Mouse (Mus musculus) myocyte (in vitro differentiated cells): ENCODE data around the gene Elp5.
A peak's percentile ranks its signal among the peaks of the same experiment; 100 is the strongest.

Source experiments
- CEBPB ChIP-seq: IDR thresholded peaks from 2 replicates; pipeline ENCODE4 v1.6.1; 2011; ENCODE audit warnings: mild to moderate bottlenecking, moderate library complexity; ENCODE audit not compliant: poor library complexity, insufficient read depth, severe bottlenecking
- E2F4 ChIP-seq: IDR thresholded peaks from one replicate; pipeline ENCODE4 v1.6.1; 2011; ENCODE audit warnings: mild to moderate bottlenecking, control low read depth, moderate library complexity; ENCODE audit not compliant: insufficient read depth
- MAX ChIP-seq: IDR thresholded peaks from one replicate; pipeline ENCODE4 v1.6.1; 2011; ENCODE audit warnings: low read depth, mild to moderate bottlenecking, control low read depth
- MYOG ChIP-seq, 3 experiments: IDR thresholded peaks; one replicate each; pipeline ENCODE4 v1.6.1; 2011; ENCODE audit warnings: control low read depth in 2 of 3, low read depth in 2 of 3, mild to moderate bottlenecking in 2 of 3; ENCODE audit not compliant: insufficient read length in 2 of 3, control insufficient read depth in 1 of 3, insufficient read depth in 1 of 3
- POLR2A ChIP-seq: IDR thresholded peaks from one replicate; pipeline ENCODE4 v1.6.1; 2011; ENCODE audit warnings: low read depth, mild to moderate bottlenecking, control low read depth, moderate library complexity; ENCODE audit not compliant: insufficient read length
- POLR2AphosphoS2 ChIP-seq: IDR thresholded peaks from one replicate; pipeline ENCODE4 v1.6.1; 2011; ENCODE audit warnings: low read depth, control low read depth; ENCODE audit not compliant: insufficient read length
- REST ChIP-seq: IDR thresholded peaks from one replicate; pipeline ENCODE4 v1.6.1; 2011; ENCODE audit warnings: mild to moderate bottlenecking, control low read depth, moderate library complexity; ENCODE audit not compliant: insufficient read depth, insufficient read length
- SRF ChIP-seq: IDR thresholded peaks from one replicate; pipeline ENCODE4 v1.6.1; 2011; ENCODE audit warnings: low read depth; ENCODE audit not compliant: control insufficient read depth, insufficient read length
- TCF3 ChIP-seq: IDR thresholded peaks from one replicate; pipeline ENCODE4 v1.6.1; 2011; ENCODE audit warnings: low read depth, control low read depth; ENCODE audit not compliant: insufficient read length
- USF1 ChIP-seq: IDR thresholded peaks from one replicate; pipeline ENCODE4 v1.6.1; 2011; ENCODE audit warnings: low read depth, mild to moderate bottlenecking, control low read depth, moderate library complexity

DNA sequence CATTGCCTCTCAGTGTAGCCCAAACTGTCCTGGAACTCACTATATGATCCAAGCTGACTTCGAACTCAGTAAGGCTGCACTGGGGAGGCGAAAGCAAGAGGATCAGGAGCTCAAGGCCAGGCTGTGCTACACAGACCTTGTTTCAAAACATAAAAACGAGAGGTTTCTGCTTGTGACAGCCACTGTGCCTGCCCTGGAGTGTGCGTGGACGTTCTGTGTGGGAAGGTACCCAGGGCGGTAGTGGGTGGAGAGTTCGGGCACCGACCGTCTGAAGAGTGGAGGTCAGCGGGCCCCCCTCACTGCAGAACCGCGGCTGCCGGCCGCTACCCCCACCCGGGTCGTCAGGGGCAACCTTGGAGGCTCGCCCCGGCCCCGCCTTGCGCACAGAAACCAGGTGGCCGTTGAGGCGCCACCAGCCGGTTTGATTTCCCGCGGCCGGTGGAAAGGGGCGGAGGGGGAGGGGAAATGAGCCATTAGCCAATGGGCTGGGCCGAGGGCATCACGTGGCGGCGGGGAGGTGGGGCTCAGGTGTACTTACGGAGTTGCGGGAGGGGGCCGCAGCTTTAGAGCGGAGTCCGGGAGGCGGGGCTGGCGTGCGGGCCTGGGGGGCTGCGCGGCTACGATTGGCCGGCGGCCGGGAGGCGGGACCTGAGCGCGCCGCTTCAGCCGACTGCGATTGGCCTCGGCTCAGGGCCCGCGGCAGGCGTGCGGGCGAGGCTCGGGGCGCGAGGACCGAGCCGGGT lies 47.0 kb downstream of the Elp5 start, which contains the start of gene Ybx2:
- TF ChIP-seq POLR2A (no peak), MAX (no peak), POLR2AphosphoS2 (no peak), MYOG (IDR thresholded peaks at IDR 0.05; ENCODE audit: control insufficient read depth in 1 of 3, insufficient read depth in 1 of 3, insufficient read length in 2 of 3, low read depth in 2 of 3) (no peak), E2F4 (peak; percentile 90), USF1 (peak; percentile 88), TCF3 (no peak), REST (no peak), CEBPB (no peak), SRF (no peak)
